Mouse (Mus musculus) lung, postnatal 4 days (tissue): ENCODE measurements at regions not wholly inside any gene's neighbourhood (a gene's known extent, or its start where the extent isn't known, plus 50 kb on each side); places are given as distances from the start of the nearest gene placed in this dataset.
A peak's percentile ranks its signal among the peaks of the same experiment; 100 is the strongest.
"Not testable (repeated sequence)": the region's sequence is repeated elsewhere in the genome, so short reads cannot be mapped to it uniquely, and the experiment has no call there.

ENCODE experiments used
- DNase-seq, 2 experiments: peaks; one replicate each; pipeline ENCODE4 v3.0.0; 2021

DNA sequence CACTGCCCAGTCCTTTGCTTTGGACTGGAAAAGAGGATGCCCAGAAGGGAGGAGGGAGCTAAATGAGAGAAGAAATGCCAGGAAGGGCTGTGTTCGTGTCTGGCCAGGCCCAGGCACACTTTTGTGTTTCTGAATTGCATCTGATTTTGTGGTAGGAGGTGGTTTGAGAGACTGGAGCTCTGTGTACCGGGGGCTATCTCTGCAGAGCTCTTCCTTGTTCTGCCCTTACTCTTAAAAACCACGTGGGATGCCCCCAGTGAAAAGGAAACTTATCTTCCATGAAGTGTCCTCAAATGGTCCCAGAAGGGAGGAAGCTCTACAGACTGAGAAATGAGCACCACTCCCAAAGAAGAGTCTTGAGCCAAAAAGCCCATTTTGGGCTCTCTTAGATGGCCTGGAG lies 106.0 kb upstream of the Gmds start:
- DNase-seq, result no peak

DNA sequence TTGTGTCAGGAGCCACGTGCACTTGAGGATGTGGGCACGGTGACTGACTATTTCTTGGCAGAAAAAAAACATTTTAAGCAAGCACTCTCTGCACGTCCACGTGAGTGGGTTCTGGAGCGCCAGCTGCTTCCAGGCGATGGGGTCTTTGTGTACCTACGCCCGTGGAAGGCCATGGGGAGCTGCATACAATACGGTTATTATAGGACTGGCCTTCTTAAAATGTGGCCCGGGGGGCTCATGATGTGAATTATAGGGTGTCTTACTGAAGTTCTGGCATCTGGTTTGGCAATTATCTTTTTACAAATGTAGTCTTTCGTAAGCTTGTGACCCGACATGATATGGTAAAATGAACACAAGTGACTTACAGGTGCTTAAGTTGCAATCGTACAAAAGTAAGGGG lies 103.5 kb upstream of the Gmds start:
- DNase-seq, result no peak

DNA sequence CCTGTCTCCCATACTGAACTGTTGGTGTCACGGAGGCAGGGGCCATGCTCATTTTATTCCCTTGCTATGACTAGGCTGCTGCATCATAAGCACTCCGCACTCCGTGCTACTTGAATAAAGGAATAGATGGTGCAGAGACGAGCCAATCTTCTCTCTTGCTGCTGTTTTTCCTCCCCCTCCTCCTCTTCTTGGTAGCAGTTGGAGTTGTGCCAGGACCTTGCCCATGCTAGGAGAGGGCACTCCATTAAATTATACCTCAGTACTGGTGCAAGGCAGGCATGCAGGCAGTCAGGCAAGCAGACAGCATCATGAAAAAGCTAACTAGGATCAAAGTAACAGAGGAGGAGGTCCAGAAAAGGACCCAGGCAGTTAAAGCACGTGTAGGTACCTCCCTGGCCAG lies 96.6 kb upstream of the Gmds start:
- DNase-seq, result no peak

DNA sequence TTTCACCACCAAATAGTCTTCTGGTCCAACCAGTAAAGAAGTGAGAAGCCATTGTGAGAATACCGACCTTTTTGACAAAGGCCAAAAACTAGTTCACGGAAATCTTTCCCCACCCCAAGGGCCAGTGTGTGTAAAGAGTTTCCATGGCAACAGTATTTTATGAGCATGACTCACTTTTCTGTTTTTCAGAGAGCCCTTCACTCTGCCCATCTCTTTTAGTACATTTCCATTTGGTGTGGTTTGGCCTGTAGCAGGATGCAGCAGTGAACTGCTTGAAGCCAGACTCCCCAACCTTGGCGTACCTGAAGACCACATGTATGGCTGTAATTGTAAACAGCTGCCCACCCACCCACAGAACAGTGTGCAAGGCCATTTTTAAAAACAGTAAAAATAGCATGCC lies 89.9 kb upstream of the Gmds start:
- DNase-seq, result no peak

DNA sequence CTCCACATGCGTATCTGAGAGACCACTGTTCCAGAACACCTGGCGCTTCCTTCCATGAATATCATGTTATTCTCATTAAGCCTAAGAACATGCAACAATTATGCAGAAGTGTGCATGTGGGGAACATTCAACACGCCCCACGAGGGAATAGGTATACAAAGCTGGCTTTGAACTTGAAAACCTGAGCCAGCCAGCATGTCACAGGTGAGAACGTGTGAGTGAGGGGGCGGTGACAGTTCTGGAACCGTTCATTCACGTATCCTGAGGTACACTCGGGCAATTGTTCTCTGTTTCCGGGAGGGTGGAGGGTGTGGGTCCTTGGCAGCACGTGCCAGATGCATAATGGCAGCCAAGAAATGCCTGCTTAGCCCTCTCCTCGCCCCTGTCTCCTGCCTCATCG lies 88.4 kb upstream of the Gmds start:
- no peak for DNase-seq

DNA sequence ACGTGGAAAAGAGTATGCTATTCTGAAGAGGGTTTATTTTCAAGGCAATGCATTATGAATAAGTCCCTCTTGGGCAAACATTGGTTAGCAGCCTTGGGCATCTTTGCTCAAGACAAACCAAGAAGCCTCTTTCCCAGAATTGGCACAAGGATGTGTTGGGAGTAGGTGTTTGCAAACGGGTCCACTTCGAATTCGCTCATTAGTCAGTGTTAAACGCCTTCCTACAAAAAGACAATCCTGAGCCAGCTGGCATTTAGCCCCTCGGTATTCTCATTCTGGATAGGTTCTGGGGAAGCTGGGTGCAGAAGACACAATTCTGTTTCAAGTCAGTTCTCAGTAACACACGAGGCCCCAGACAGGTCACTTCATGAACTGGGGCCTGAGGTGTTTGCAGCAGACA lies 87.7 kb upstream of the Gmds start:
- DNase-seq, result no peak

DNA sequence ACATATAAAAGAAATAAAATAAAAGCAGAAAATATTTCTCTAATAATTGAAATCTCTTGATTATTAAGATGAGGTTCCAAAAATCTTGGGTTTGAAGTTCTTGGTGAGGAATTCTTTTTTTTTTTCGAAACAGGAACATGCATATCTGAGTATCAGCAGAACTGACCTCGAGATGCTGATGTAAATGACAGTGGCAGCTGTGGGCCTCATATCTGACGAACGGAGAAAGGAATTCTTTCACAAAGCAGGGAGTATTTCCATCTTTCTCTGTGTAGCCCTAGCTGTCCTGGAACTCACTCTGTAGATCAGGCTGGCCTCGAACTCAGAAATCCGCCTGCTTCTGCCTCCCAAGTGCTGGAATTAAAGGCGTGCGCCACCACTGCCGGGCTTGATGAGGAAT lies 86.0 kb upstream of the Gmds start:
- not testable (repeated sequence) for DNase-seq

DNA sequence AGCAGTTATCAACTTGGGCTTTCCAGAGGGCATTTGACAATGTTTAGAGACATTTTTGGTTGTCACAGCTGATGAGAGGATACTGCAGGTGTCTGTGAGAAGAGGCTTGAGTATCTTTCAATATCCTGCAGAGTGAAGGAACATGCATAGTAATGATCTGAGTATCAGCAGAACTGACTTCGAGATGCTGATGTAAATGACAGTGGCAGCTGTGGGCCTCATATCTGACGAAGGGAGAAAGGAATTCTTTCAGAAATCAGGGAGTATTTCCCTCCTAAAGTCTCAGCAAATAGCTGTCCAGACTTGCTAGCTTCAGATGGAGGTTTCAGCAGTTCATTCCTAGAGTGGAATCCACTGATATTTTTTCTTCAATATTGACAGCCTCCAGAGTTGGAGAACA lies 83.9 kb upstream of the Gmds start:
- DNase-seq, result no peak

DNA sequence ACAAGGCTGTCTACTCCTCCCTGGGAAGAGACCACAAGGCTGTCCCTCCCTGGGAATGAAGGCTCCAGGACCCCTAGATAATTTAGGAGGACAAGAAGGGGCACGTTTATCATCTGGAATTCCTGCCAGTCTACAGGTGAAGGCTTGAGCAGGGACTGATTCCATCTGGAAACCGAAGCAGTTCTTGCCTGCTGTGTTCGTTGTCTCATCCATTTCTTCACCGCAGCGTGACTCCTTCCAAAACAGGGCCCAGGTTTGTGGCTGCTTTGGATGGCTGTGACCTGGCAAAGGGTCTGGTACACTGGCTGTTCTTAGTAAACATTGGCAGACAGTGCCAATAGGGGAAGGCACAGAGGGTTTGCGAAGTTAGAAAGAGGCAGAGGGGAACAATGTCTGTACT lies 80.8 kb upstream of the Gmds start:
- no peak for DNase-seq

DNA sequence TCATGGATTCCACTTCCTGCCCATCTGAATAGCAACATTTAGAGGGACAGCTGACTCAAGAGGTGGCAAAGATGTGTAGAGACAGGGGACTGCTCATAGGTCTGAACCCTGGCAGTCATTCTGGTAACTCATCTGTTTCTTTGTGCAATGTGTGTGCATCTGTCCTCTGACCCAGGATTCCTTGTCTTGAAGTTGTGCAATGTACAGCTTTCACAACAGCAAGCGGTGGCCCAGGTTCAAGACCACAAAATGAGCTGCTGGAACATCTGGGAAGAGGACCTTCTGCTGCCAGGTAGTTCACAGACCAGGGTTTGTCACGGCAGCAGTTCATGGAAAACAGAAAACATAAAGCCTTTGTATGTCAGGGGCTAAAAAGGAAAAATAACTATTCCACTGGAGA lies 80.1 kb upstream of the Gmds start:
- no peak for DNase-seq

DNA sequence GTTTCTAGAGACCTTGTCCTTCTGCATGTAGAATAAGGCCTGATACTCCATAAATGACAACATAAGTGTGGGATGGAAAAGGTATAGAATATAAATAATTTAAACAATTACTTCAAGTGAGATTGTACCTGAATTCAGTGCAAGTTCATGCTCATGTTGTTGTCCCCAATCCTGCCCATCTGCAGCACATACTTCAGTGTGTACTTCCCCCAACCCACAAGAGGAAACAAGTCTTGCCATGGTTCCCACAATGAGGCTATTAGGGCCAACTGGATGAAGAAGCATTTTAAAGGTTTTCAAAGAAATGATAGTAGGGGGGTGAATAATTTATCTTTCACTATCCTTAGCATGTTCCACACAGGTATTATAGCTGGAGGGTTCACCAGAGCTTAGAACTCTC lies 79.4 kb upstream of the Gmds start:
- no peak for DNase-seq

DNA sequence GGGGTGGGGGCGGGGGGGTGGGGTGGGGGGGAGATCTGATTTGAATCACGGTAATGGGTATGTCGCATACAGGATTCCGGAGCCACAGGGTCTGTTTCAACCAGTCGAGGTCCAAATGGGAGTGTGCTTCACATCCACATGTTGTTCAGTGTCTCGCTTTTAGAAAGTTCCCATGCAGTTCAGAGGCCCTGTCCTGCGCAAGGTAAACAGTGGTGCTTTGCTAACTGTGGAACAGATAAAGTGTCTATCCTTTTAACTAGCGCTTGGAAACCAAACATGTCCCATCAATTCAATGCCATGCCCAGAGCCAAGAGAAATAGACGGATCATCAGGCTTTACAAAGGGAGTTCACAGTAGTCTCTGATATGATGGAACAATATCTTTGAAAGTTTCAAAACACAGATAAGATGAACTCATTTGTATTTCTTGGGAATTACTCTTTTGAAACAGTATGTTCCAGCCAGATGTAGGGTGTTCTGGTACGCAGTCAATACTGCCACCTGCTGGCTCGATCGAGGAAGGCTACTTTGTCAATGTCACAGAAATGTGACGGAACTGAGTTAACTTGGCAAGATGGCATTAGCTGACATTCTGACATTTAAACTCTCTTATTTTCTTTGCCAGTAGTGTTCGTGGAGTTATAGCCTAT lies 72.9 kb upstream of the Gmds start:
- DNase-seq, result peak; percentile 58 to 71

DNA sequence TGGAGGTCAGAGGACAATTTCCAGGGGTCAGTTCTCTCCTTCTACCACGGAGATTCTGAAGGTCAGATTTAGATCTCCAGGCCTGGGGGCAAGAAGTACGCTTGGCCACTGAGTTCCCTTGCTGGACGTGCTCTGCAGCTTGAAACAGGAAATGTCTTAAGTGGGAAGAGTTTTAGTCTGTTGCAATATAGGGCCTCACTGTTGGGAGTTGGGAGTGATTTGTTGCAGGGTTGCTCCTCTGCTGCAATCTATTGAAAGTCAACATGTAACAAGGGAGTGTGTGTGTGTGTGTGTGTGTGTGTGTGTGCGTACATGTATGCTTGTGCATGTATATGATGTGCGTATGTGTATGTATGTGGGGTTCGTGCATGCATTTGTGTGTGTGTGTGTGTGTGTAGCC lies 71.5 kb upstream of the Gmds start:
- no peak for DNase-seq

DNA sequence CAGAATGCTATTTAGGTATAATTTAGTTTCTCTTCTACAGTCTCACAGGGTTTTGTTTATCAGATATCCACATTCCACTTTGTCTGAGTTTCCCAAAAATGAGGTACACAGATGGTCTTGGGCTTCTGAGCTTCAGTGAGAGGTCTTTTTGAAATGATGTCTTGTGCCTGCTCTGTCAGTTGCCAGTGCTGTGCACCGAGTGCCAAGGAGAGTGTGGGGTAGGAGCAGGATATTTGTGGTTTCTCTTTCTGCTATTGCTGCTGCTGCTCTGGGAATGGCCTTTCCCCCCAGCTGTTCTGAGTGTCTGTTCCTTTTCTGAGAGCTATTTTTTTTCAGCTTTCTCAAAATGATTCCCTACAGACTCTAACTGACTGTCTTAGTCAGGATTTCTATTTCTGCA lies 60.1 kb upstream of the Gmds start:
- DNase-seq, result no peak
